ENCODE assay signal across 33 mouse cellular contexts in the genomic region with DNA sequence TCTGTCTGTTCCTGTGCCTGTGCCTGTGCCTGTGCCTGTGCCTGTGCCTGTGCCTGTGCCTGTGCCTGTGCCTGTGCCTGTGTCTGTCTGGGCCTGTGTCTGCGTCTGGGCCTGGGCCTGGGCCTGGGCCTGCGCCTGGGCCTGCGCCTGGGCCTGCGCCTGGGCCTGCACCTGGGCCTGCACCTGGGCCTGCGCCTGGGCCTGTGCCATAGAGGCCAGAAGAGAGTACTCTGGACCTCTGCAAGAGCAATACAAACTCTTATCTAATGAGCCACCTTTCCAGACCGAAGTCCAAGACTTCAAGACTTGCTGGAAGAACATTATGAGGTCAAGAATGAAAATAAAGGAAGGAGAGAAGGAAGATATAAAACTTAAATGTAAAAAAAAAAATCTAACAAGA. TPM values are rescaled to one million over a fixed set of nuclear protein-coding genes. Genes with fewer than 3 reads are reported as not detected.
"Had no signal": no experiment of that assay in that cellular context is flagged by ENCODE, and none has a peak within 500 bp of the region (broad histone marks: within the 10 kb centered on the region; RNA-seq: fewer than 3 reads in every experiment).

No protein-coding gene starts in this region.

- H3K4me3 ChIP-seq: layer of hippocampus, adult 2 months; left cerebral cortex, adult 2 months; limb, embryonic 12.5 days; limb, embryonic 15.5 days; midbrain, embryonic 10.5 days; midbrain, embryonic 13.5 days; myocyte; neural tube, embryonic 13.5 days had no signal

- H3K27ac ChIP-seq: layer of hippocampus, adult 2 months; left cerebral cortex, adult 2 months; limb, embryonic 12.5 days; limb, embryonic 15.5 days; liver, embryonic 14.5 days; macrophage; midbrain, embryonic 10.5 days; midbrain, embryonic 13.5 days; neural tube, embryonic 13.5 days had no signal

- H3K9me3 ChIP-seq: limb, embryonic 12.5 days; limb, embryonic 15.5 days; midbrain, embryonic 10.5 days; midbrain, embryonic 13.5 days; neural tube, embryonic 13.5 days had no signal

- H3K4me1 ChIP-seq: limb, embryonic 12.5 days; limb, embryonic 15.5 days; midbrain, embryonic 10.5 days; midbrain, embryonic 13.5 days; neural tube, embryonic 13.5 days had no signal

- H3K36me3 ChIP-seq: limb, embryonic 12.5 days; limb, embryonic 15.5 days; midbrain, embryonic 10.5 days; midbrain, embryonic 13.5 days; neural tube, embryonic 13.5 days had no signal

- DNase-seq: kidney, adult 9 months; kidney, postnatal 14 days; kidney, postnatal 4 days; layer of hippocampus, adult 9-11 months; left cerebral cortex, postnatal 4 days; liver, postnatal 0 days; lung, embryonic 14.5 days; retina, postnatal 1 day; right cerebral cortex, postnatal 25 days; thymus, adult 18-20 months; thymus, postnatal 36 days had no signal

- H3K4me2 ChIP-seq: limb, embryonic 12.5 days; limb, embryonic 15.5 days; liver, embryonic 11.5 days; lung, embryonic 14.5 days; midbrain, embryonic 13.5 days; neural tube, embryonic 13.5 days had no signal

- ATAC-seq: liver, postnatal 0 days; lung, postnatal 0 days; midbrain, embryonic 13.5 days; midbrain, embryonic 16.5 days had no signal

- H3K9ac ChIP-seq: limb, embryonic 12.5 days; limb, embryonic 15.5 days; liver, embryonic 14.5 days; liver, postnatal 0 days; lung, embryonic 14.5 days; midbrain, embryonic 13.5 days; neural tube, embryonic 13.5 days had no signal

- H3K27me3 ChIP-seq: limb, embryonic 15.5 days; midbrain, embryonic 13.5 days; neural tube, embryonic 13.5 days had no signal

RNA-seq across cellular contexts. Expression of gene Spint4, which starts 7.0 kb away (rescaled TPM):
- total RNA-seq: layer of hippocampus, adult 2 months; layer of hippocampus, postnatal 25 days; left cerebral cortex, adult 2 months; left cerebral cortex, postnatal 10 days; left cerebral cortex, postnatal 4 days; megakaryocyte, adult 5-6 weeks; monocyte, adult 5-6 weeks; neutrophil, adult 5-6 weeks had no signal
- polyA plus RNA-seq: limb, embryonic 12.5 days; limb, embryonic 15.5 days; liver, embryonic 11.5 days; liver, postnatal 0 days; lung, embryonic 14.5 days; lung, postnatal 0 days; macrophage; midbrain, embryonic 10.5 days; midbrain, embryonic 13.5 days; midbrain, embryonic 16.5 days; myocyte; neural tube, embryonic 13.5 days; spleen, adult 2 months; stomach, embryonic 16.5 days; testis, adult 2 months had no signal

RNA-seq across cellular contexts. Expression of gene Spint5, which starts 9.8 kb away (rescaled TPM):
- total RNA-seq: layer of hippocampus, adult 2 months; layer of hippocampus, postnatal 25 days; left cerebral cortex, adult 2 months; left cerebral cortex, postnatal 10 days; left cerebral cortex, postnatal 4 days; megakaryocyte, adult 5-6 weeks; monocyte, adult 5-6 weeks; neutrophil, adult 5-6 weeks had no signal
- polyA plus RNA-seq: kidney, embryonic 16.5 days; limb, embryonic 12.5 days; limb, embryonic 15.5 days; liver, embryonic 11.5 days; liver, embryonic 14.5 days; liver, postnatal 0 days; lung, embryonic 14.5 days; lung, postnatal 0 days; macrophage; midbrain, embryonic 10.5 days; midbrain, embryonic 13.5 days; midbrain, embryonic 16.5 days; myocyte; neural tube, embryonic 13.5 days; spleen, adult 2 months; stomach, embryonic 16.5 days had no signal

RNA-seq across cellular contexts. Expression of gene Wfdc13, which starts 20.4 kb away (rescaled TPM):
- total RNA-seq: layer of hippocampus, adult 2 months; layer of hippocampus, postnatal 25 days; left cerebral cortex, adult 2 months; left cerebral cortex, postnatal 10 days; left cerebral cortex, postnatal 4 days; megakaryocyte, adult 5-6 weeks; monocyte, adult 5-6 weeks; neutrophil, adult 5-6 weeks had no signal
- polyA plus RNA-seq: limb, embryonic 12.5 days; liver, embryonic 11.5 days; liver, embryonic 14.5 days; liver, postnatal 0 days; lung, embryonic 14.5 days; macrophage; midbrain, embryonic 10.5 days; midbrain, embryonic 13.5 days; midbrain, embryonic 16.5 days; neural tube, embryonic 13.5 days; spleen, adult 2 months had no signal

RNA-seq across cellular contexts. Expression of gene Wfdc11, which starts 31.4 kb away (rescaled TPM):
- total RNA-seq: layer of hippocampus, adult 2 months; layer of hippocampus, postnatal 25 days; left cerebral cortex, adult 2 months; left cerebral cortex, postnatal 10 days; left cerebral cortex, postnatal 4 days; megakaryocyte, adult 5-6 weeks; monocyte, adult 5-6 weeks; neutrophil, adult 5-6 weeks had no signal
- polyA plus RNA-seq: kidney, embryonic 16.5 days; limb, embryonic 12.5 days; limb, embryonic 15.5 days; liver, embryonic 11.5 days; liver, embryonic 14.5 days; liver, postnatal 0 days; lung, embryonic 14.5 days; lung, postnatal 0 days; macrophage; midbrain, embryonic 10.5 days; midbrain, embryonic 13.5 days; midbrain, embryonic 16.5 days; myocyte; neural tube, embryonic 13.5 days; spleen, adult 2 months; stomach, embryonic 16.5 days; testis, adult 2 months had no signal

RNA-seq across cellular contexts. Expression of gene Wfdc3, which starts 40.4 kb away (rescaled TPM):
- total RNA-seq: megakaryocyte, adult 5-6 weeks; monocyte, adult 5-6 weeks had no signal
- polyA plus RNA-seq: macrophage had no signal
